Mouse (Mus musculus) liver, embryonic 14.5 days (tissue): ENCODE data around the gene Ngdn.

Experiments
- CTCF ChIP-seq: IDR thresholded peaks from 2 replicates; pipeline ENCODE4 v1.5.1; 2016; ENCODE audit warnings: antibody characterized with exemption, low read depth, control low read depth
- EP300 ChIP-seq: IDR thresholded peaks from 2 replicates; pipeline ENCODE4 v1.6.1; 2016; ENCODE audit warnings: antibody characterized with exemption, low read depth

GRCm38 (mm10) chr14:55063581-55064381 lies 48.5 kb downstream of the Ngdn start:
- TF ChIP-seq CTCF (no peak), EP300 (no peak)
